Mouse (Mus musculus) MEL (cell line): ENCODE measurements around the gene Dbn1.

Source experiments
- BHLHE40 ChIP-seq: IDR thresholded peaks from 2 replicates; pipeline ENCODE4 v1.6.1; 2012; ENCODE audit warnings: low read depth, mild to moderate bottlenecking, inconsistent platforms, low read length, improper control_type of control experiment, borderline replicate concordance
- CTCF ChIP-seq, 3 experiments: IDR thresholded peaks in 2 of 3; conservative IDR thresholded peaks in 1 of 3; 2 replicates each; pipeline ENCODE4 v1.5.1; 2011 to 2012; ENCODE audit warnings: low read length in 3 of 3, low read depth in 2 of 3, mild to moderate bottlenecking in 2 of 3, improper control_type of control experiment in 1 of 3, inconsistent platforms in 1 of 3, mixed read lengths in 1 of 3, moderate library complexity in 1 of 3; ENCODE audit not compliant: control insufficient read depth in 1 of 3, insufficient read depth in 1 of 3, poor library complexity in 1 of 3, severe bottlenecking in 1 of 3
- ELF1 ChIP-seq: IDR thresholded peaks from 2 replicates; pipeline ENCODE4 v1.6.1; 2014; ENCODE audit warnings: low read depth, mild to moderate bottlenecking, inconsistent platforms, low read length, improper control_type of control experiment, moderate library complexity
- HCFC1 ChIP-seq: IDR thresholded peaks from 2 replicates; pipeline ENCODE4 v1.6.1; 2012; ENCODE audit warnings: low read depth, mild to moderate bottlenecking, inconsistent platforms, low read length, improper control_type of control experiment, moderate library complexity
- KAT2A ChIP-seq: conservative IDR thresholded peaks from 2 replicates; pipeline ENCODE4 v1.6.1; 2012; ENCODE audit warnings: low read depth, low read length, improper control_type of control experiment, inconsistent platforms
- NRF1 ChIP-seq: IDR thresholded peaks from 2 replicates; pipeline ENCODE4 v1.6.1; 2014; ENCODE audit warnings: low read depth, mild to moderate bottlenecking, inconsistent platforms, low read length, improper control_type of control experiment, moderate library complexity; ENCODE audit not compliant: poor library complexity, insufficient read depth, severe bottlenecking
- POLR2A ChIP-seq, 2 experiments: IDR thresholded peaks; 2 replicates each; pipeline ENCODE4 v1.6.1; 2011 to 2012; ENCODE audit warnings: low read length in 2 of 2, mild to moderate bottlenecking in 2 of 2, control low read depth in 1 of 2, improper control_type of control experiment in 1 of 2, low read depth in 1 of 2, moderate library complexity in 1 of 2; ENCODE audit not compliant: control insufficient read depth in 1 of 2, insufficient read depth in 1 of 2, poor library complexity in 1 of 2
- RAD21 ChIP-seq: IDR thresholded peaks from 2 replicates; pipeline ENCODE4 v1.6.1; 2011; ENCODE audit warnings: mild to moderate bottlenecking, low read depth, low read length, improper control_type of control experiment
- TCF12 ChIP-seq: IDR thresholded peaks from 2 replicates; pipeline ENCODE4 v1.6.1; 2014; ENCODE audit warnings: low read depth, mild to moderate bottlenecking, inconsistent platforms, low read length, improper control_type of control experiment, moderate library complexity
- ZC3H11A ChIP-seq: IDR thresholded peaks from 2 replicates; pipeline ENCODE4 v1.6.1; 2012; ENCODE audit warnings: low read depth, mild to moderate bottlenecking, inconsistent platforms, low read length, improper control_type of control experiment
- ZMIZ1 ChIP-seq: IDR thresholded peaks from 2 replicates; pipeline ENCODE4 v1.6.1; 2012; ENCODE audit warnings: low read depth, mild to moderate bottlenecking, inconsistent platforms, low read length, improper control_type of control experiment, moderate library complexity

GRCm38 (mm10) chr13:55464027-55464884 is 23.7 kb downstream of the Dbn1 start, which contains the start of gene Prr7:
- no peak for TF ChIP-seq TCF12
- TF ChIP-seq CTCF (IDR thresholded peaks at IDR 0.05 in 2 of 3, conservative IDR thresholded peaks at IDR 0.05 in 1 of 3; ENCODE audit: control insufficient read depth in 1 of 3, insufficient read depth in 1 of 3, low read depth in 2 of 3, low read length in 3 of 3, poor library complexity in 1 of 3, severe bottlenecking in 1 of 3) = no peak
- no peak for TF ChIP-seq NRF1
- no peak for TF ChIP-seq POLR2A (IDR thresholded peaks at IDR 0.05; ENCODE audit: control insufficient read depth in 1 of 2, insufficient read depth in 1 of 2, low read depth in 1 of 2, low read length in 2 of 2, poor library complexity in 1 of 2)
- TF ChIP-seq BHLHE40 = no peak
- no peak for TF ChIP-seq HCFC1
- TF ChIP-seq RAD21 = no peak
- TF ChIP-seq ZC3H11A = no peak
- TF ChIP-seq ELF1 = no peak
- TF ChIP-seq KAT2A = no peak
- no peak for TF ChIP-seq ZMIZ1
